Mouse (Mus musculus) ovary, postnatal 10 days (tissue): Measurements from ENCODE around the gene Mrpl39.

Experiments
- DNase-seq: peaks from one replicate; pipeline ENCODE4 v3.0.0; 2022; ENCODE audit warnings: low spot score

The Mrpl39 gene

GRCm38 (mm10) chr16:84735166-84736105 is at the start of gene Mrpl39:
Mrpl39 (minus strand) TSS chr16:84735742.
- DNase-seq = peak; percentile 100

GRCm38 (mm10) chr16:84784966-84785365 is 49.4 kb upstream of the Mrpl39 start:
- DNase-seq = no peak

GRCm38 (mm10) chr16:84783279-84783678 is 47.7 kb upstream of the Mrpl39 start:
- no peak for DNase-seq

GRCm38 (mm10) chr16:84779718-84780117 is 44.2 kb upstream of the Mrpl39 start:
- DNase-seq = no peak

- DNase-seq = no peak
Measured at GRCm38 (mm10) chr16:84778861-84779630, 43.5 kb upstream of the Mrpl39 start.

GRCm38 (mm10) chr16:84778431-84778830 is 42.9 kb upstream of the Mrpl39 start:
- no peak for DNase-seq

- DNase-seq = no peak
Measured at GRCm38 (mm10) chr16:84776089-84776784, 40.7 kb upstream of the Mrpl39 start.

- no peak for DNase-seq
Measured at GRCm38 (mm10) chr16:84775356-84775755, 39.8 kb upstream of the Mrpl39 start.

- no peak for DNase-seq
Measured at GRCm38 (mm10) chr16:84774761-84775231, 39.3 kb upstream of the Mrpl39 start.

GRCm38 (mm10) chr16:84774003-84774703 is 38.6 kb upstream of the Mrpl39 start, which contains the start of gene Jam2:
Jam2 (plus strand) TSS chr16:84774123.
- peak; percentile 36 for DNase-seq

GRCm38 (mm10) chr16:84773268-84773861 is 37.8 kb upstream of the Mrpl39 start:
- DNase-seq = no peak

GRCm38 (mm10) chr16:84772496-84773267 is 37.1 kb upstream of the Mrpl39 start:
- no peak for DNase-seq

- DNase-seq = no peak
Measured at GRCm38 (mm10) chr16:84771461-84771860, 35.9 kb upstream of the Mrpl39 start.

GRCm38 (mm10) chr16:84770891-84771290 is 35.3 kb upstream of the Mrpl39 start:
- no peak for DNase-seq

GRCm38 (mm10) chr16:84769619-84770464 is 34.3 kb upstream of the Mrpl39 start:
- DNase-seq = no peak

- DNase-seq = no peak
Measured at GRCm38 (mm10) chr16:84769182-84769581, 33.6 kb upstream of the Mrpl39 start.

GRCm38 (mm10) chr16:84767956-84768355 is 32.4 kb upstream of the Mrpl39 start:
- DNase-seq = no peak

- DNase-seq = no peak
Measured at GRCm38 (mm10) chr16:84745721-84746306, 10.3 kb upstream of the Mrpl39 start.
